Mouse (Mus musculus) lung, adult 2 months (tissue): Measurements from ENCODE around the gene Fkbp3.

Source experiments
- CTCF ChIP-seq: fragments of 200-500 bp; IDR thresholded peaks from 2 replicates; pipeline ENCODE4 v1.5.1; 2011; ENCODE audit warnings: mild to moderate bottlenecking, low read length, control low read depth; ENCODE audit not compliant: insufficient read depth
- POLR2A ChIP-seq: fragments of 200-500 bp; IDR thresholded peaks from 2 replicates; pipeline ENCODE4 v1.6.1; 2011; ENCODE audit warnings: low read depth, mild to moderate bottlenecking, control low read depth, low read length, borderline replicate concordance; ENCODE audit errors: extremely low read depth

DNA sequence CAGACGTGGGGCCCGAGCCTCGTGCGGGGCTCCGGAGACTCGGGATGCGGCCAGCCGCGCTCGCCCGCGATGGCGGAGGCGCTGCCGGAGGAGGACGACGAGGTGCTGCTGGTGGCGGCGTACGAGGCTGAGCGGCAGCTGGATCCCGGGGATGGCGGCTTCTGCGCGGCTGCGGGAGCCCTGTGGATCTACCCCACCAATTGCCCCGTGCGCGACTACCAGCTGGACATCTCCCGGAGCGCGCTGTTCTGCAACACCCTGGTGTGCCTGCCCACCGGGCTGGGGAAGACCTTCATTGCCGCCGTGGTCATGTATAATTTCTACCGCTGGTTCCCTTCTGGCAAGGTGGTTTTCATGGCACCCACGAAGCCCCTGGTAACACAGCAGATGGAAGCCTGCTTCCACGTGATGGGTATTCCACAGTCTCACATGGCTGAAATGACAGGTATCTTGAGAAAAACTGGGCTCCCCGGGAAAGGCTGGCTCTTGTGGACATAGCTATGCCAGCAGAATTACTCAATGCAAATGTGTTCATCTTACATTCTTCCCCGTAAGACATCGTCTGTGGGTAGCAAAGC, 2.0 kb upstream of the Fkbp3 start:
- TF ChIP-seq POLR2A (no peak), CTCF (no peak)
